Mouse (Mus musculus) telencephalon, adult 2 months (tissue): ENCODE measurements at regions not wholly inside any gene's neighbourhood (a gene's known extent, or its start where the extent isn't known, plus 50 kb on each side); places are given as distances from the start of the nearest gene placed in this dataset.

Source experiments
- DNase-seq: peaks from one replicate; pipeline ENCODE4 v3.0.0-alpha.2; 2011; ENCODE audit warnings: low read depth, low spot score

DNA sequence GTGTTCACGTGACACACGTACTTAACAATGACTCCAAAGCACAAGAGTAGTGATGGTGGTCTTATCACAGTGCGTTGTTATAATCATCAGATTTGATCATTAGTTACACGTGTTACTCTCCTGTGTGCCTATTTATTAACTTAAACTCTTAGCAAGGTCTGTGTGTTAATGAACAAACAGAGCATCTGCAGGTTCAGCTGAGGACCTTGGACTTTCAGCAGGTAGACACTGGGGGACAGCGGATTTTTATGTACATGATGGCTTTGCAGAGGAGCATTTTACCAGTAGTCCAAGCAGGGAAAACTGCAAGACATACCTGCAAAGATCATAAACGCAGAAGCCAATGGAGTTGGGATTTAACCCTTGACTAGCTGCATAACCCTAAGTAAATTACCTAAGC lies 211.7 kb upstream of the Ntm start:
- DNase-seq = no peak

- DNase-seq = no peak
These were observed 212.4 kb upstream of the Ntm start for GRCm38 (mm10) chr9:30175376-30175775.

GRCm38 (mm10) chr9:30183409-30183808 lies 220.5 kb upstream of the Ntm start:
- no peak for DNase-seq

- no peak for DNase-seq
These were observed 222.2 kb upstream of the Ntm start for GRCm38 (mm10) chr9:30184996-30185763.

DNA sequence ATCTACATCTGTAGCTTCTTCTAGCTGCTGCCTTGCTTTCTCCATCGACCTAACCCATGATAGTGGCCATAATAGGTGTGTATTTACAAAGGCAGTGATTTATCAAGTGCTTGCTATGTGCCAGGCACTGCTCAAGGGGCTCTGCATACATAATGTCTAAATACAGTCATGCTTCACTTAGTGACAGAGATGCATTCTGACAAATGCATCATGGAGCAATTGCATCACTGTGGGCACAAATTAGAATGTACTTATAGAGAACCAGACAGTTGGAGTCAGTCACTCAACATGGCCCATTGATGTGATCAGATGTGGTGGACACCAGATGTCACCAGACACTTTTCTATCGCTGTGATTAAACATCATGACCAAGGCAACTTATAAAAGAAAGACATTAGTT lies 223.3 kb upstream of the Ntm start:
- no peak for DNase-seq

DNA sequence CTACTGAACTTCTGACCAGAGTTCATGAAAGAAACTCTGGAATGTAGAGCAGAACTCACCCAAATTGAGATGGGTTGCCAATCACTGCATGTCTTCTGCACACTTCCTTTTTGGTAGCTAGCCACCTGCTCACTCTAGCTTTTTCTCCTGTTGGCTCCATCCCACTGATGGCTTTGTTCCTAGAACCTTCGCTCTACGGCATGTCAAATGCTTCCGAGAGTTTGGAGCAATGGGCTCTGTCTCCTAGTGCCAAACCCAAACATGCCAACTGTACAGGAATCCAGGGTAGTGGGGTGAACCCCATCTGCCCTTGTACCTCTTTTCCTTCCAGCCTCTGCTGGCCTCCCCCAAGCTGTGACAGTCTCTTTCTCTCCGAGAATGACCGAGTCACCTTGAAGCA lies 227.1 kb upstream of the Ntm start:
- DNase-seq = no peak

DNA sequence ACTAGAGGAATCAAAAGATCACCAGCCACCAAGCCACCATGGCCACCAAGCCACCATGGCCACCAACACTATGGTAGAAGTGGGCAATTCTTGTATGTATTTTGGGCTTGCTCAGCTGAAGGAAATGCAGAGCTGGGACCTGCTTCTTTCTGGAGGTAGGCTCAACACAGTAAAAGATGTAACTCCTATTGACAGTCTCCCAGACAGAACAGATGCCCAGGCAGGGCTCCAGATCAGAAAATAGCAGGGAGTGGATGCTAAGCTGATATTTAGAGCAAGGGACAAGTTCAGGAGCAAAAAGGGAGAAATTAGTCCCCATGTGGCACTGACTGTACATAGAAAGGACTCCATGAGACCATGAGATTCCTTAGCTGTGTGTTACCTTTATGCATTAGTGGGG lies 228.2 kb upstream of the Ntm start:
- DNase-seq = peak; percentile 60

- DNase-seq = peak; percentile 44
These were observed 229.0 kb upstream of the Ntm start for GRCm38 (mm10) chr9:30191902-30192301.

DNA sequence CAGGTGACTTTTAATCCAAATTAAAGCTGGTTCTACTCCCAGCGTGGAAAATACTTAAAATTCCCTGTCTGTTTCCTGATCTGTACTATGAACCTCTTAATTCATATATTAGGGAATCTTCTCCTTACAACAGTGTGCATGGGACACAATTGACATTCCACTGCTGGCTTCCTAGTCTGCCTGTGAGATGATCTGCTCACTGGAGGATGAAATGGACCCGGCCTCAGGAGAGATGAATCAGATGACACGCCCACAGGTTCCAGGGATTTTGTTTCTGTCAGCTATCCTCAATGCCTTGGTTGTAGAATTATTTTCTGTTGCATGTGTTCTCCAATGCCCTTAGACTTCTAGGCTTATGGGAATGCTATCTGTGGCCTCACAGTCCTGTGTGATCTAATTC lies 231.9 kb upstream of the Ntm start:
- DNase-seq = no peak

- DNase-seq = no peak
These were observed 224.5 kb upstream of the Snx19 start for GRCm38 (mm10) chr9:30202411-30202810.

- DNase-seq = peak; percentile 58
These were observed 219.3 kb upstream of the Snx19 start for GRCm38 (mm10) chr9:30207631-30208030.

- no peak for DNase-seq
These were observed 217.1 kb upstream of the Snx19 start for GRCm38 (mm10) chr9:30209806-30210205.

DNA sequence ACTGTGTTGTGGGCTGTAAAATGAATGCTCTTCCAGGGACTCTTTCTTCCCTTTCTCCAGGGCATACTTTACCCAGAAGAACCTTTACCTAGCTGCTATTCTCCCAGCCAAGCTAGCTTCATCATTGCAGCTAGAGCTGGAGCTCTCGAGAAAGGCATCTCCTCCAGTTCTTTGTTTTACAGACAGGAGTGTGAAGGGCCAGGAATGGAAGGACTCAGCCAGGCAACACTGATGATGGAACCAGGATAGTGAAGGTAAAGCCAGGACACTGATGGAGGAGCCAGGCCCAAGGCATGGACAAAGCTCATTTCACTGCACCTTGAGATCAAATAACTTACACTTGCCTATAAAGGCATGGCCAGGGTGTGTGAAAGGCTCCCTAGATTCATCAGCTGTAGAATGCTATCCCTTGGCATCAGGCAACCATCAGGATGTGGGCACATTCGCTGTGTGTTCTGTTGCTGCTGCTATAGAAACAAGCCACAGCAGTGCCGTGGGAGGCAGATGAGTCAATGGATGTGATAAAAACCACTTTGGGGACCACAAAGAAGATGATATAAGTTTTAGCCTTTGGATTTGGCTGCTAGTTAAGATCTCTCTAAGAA lies 214.3 kb upstream of the Snx19 start:
- DNase-seq = peak; percentile 89

GRCm38 (mm10) chr9:30234501-30235163 lies 192.3 kb upstream of the Snx19 start:
- DNase-seq = peak; percentile 80

GRCm38 (mm10) chr9:30235791-30236190 lies 191.1 kb upstream of the Snx19 start:
- no peak for DNase-seq

DNA sequence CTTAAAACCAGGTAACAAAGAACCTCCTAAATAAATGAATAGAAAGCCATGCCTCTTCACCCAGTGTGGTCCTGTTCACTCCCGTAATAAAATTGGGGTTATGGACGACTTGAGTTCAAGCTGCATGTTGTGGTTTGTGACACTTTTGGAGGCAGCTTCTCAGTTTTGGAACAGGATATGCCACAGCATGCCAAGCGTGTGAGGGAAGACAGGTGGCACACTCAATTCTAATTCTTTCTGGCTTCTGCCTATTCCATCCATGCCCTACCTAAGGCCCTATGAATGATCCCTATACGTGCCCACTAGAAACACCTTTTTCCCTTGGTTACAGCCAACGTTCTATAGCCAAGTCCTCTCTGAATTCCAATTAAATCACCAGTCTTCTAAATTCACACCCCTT lies 184.8 kb upstream of the Snx19 start:
- no peak for DNase-seq

- peak; percentile 46 for DNase-seq
These were observed 162.3 kb upstream of the Snx19 start for GRCm38 (mm10) chr9:30264533-30265168.

DNA sequence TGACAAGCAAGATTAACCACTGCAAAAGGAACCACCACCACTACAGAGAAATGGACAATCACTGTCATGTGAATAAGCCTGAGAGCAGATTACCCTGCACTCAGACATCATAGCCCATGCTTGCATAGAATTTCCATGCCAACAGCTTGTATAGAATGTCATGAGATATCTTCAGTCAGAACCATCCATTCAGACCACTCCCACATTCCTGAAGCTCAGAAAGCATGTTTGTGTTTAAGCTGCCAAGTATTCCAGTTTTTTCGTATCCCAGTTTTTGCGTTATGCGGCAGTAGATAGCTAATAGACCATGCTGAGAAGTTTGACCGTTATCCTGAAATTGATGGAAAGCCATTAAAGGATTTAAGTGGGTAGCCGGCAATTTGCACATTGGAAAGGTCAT lies 155.8 kb upstream of the Snx19 start:
- DNase-seq = no peak

- no peak for DNase-seq
These were observed 153.1 kb upstream of the Snx19 start for GRCm38 (mm10) chr9:30273836-30274235.

DNA sequence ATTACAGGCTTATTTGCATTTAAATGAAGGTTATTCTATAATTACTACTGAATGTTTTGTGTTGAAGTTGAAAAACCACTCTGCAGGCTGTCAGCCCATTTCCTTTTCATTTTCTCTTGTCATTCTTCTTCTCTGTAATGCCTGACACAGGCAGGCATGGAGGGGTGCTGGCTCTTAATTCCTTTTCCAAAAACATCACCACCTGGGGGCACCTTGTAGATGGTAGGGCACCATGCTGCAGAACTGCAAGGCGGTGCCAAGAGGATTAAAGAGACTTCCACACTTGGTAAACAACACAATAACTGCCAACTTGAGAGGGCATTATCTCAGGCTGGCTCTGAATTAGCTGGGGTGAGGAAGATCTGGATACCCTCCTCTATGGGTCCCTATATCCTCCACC lies 148.7 kb upstream of the Snx19 start:
- no peak for DNase-seq

DNA sequence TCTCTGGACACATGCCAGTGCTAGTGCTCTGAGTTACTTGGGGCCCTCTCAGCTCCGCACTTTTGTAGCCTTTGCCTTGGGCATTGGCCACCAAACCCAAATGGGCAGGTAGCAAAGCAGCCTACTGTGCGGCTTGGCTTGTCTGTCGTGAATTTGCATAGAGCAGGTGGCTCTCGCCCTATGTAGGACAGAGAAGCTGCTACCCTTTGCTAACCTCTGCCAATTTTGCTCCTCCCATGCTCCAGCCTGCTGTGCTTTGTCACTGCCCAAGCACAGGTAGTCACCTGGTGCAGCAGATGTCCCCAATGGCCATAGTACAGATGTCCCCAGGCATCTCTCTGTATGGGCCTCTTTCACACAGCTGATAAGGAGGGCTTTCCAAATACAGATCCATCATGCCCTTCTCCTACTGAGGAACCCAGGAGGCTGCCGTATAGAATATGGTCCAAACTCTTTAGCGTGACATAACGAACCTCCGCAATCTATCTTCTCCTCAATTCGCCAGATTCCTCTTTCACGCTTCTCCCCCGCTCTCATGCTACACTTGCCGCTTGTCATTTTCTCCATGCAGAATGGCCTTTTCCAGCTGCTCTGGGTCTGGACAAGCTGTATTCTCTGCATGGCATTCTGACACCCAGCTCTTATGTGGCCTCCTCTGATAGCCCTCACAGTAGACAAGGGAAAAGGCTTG lies 143.7 kb upstream of the Snx19 start:
- no peak for DNase-seq

DNA sequence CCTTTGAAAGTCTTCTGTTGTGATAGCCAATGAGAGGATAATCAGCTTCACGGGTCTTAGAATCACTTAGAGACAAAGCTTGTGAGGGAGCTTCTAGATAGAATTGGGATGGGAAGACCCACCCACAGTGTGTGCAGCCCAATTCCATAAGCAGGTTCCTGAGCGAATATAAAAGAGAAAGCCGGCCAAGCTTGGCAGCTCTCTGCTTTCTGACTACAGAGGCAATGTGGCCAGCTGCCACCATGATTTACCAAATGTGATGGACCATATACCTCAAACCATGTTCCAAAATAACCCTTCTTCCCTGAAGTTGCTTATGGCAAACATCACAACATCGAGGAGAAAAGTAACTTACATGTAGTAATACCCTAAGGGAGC lies 143.1 kb upstream of the Snx19 start:
- no peak for DNase-seq
